Mouse (Mus musculus): ENCODE data around the gene Fgfr3.
A peak's percentile ranks its signal among the peaks of the same experiment; 100 is the strongest.

Fgfr3 gene

DNA sequence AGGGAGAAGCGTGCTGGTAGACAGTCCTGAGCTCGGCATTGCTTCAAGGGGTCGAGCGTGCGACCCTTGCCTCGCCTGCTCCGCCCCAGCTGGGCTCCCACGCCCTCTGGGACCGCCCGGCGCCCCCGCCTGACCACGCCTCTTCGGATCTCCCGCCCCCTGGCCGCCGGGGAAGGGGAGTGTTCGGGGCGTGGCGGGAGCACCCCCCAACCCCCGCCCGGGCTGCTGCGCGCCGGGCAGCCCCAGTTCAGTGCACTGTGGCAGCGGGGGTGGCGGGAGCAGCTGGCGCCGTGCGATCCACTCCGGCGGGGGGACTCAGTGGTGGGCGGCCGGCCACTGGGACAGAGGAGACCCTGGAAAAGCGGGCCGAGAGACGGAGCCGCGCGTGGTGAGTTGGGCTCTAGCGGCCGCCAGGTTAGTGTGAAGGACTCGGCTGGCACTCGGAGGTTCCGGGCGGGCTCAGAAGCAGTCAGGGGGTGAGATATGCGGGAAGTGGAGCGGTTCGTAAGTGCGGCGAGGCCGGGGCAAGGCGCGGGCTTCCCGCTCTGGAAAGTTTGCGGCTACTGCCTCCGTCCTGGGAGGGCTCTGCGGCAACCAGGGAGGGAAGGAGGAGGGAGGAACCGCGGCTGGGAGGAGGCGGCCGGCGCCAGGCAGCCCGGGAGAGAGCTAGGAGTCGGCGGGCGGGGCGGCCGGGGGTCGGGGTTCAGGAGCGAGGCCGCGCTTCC lies at the start of gene Fgfr3:
Gene Fgfr3 (plus strand): TSS at position 134 of the 725 bp plus-strand sequence.
- peak; percentile 85 for DNase-seq (ENCODE audit: low spot score)

DNA sequence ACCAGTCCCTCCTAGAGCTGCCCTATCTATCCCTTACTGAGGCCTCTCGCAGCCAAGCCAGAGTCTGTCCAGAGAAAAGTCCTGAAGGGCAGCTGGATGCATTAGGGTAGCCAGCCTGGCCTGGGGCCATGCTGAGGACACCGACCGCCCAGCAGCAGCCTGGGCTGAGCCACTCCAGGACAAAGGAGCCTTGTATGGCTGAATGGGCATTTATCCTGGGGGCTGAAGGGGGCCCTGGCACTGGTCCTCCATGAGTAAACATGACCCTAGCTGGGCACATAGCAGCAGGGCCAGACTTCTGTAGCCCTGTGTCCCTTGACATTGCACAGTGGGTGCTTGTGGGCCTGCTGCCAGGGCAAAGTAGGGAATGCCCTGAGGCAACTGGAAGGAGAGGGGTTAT lies 47.0 kb upstream of the Fgfr3 start:
- DNase-seq (ENCODE audit: low spot score), result no peak

DNA sequence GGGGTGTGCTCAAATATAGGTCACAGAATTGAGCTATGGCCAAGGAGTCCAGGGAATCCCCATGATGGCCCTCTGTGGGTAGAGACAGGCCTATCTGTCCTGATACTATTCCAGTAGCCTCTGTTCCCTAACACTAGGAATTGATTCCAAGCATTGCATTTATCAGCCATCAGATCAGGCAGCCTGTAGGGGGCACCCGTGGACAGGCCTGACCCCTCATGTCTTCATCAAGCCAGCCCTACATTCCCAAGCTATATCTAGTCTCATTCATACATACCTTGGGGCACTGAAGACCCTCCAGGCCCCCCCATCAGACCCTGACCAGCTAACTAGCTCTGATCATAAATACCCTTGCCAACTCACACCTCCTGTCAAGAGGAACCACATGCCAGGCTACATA lies 45.5 kb upstream of the Fgfr3 start:
- peak; percentile 86 for DNase-seq (ENCODE audit: low spot score)

DNA sequence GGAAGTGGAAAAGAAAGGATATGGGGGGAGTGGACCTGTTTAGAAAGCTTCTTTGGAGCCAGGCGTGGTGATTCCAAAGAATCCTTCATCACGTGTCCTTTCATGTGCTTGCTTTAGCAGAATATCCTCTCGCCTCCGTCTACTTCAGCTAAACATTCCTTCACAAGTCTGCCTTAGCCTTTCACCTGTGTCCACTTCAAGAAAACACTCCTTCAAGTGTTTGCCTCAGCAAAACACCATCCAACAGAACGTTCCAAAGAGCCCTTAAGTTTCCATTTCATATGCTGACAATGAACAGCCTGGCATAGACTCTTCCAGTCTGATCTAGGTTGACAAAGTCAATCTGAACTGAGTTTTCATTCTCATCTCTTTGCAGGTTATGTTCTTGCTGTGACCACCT lies 43.2 kb upstream of the Fgfr3 start:
- no peak for DNase-seq (ENCODE audit: low spot score)

DNA sequence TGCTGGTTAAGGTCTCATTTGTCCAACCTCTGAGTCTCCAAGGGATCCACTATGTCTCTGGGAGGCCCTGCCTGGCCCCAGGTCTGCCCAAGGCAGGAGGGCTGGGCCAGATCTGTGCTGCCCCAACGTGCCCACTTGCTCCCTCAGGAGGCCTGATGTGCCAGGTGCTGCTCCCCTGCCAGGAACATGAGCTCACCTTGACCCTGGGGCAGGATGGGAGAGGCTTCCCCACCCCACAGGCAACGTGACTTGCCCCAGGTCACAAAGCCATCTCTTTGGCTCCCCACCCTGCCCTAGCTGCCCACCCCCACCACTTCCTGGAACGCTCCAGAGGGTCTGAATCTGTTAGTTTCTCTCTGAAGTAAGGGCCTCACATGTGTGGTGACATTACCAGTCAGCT lies 40.4 kb upstream of the Fgfr3 start:
- DNase-seq (ENCODE audit: low spot score), result no peak

DNA sequence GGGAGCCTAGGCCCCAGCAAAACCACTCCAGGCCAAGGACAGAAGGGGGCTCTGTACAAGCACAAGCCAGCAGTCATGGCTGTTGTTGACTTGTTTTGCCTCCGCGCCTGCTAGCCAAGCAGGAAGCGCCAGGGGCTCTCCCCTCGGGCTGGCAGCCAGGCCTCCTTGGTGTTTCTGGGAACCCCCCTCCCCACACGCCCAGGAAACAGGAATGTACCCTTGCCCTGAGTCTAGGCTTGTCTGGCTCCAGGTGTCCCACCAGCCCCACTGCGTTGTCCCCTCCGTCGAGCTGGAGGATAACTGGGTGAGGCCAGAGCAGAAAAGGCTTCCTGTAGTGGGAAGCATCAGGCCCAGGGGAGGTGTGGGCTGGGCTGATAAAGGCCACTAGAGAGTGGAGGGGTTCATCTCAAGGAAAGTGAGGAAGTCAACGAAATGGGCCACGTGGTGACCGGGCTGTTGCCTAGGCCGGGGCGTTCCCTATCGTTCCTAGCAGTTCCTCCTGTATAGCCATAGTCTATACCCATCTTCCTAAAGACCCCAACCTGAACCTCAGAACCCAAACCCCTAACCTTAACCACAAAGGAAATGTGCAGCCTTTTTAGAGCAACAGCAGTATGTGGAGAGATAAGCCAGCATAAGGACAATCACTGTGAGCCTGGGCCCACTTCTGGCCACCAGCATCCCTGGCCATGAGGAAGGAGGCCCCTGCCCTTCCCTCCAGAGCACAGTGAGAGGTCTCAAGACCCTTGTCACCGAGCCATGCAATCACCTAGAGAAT lies 39.7 kb upstream of the Fgfr3 start:
- DNase-seq (ENCODE audit: low spot score), result no peak

DNA sequence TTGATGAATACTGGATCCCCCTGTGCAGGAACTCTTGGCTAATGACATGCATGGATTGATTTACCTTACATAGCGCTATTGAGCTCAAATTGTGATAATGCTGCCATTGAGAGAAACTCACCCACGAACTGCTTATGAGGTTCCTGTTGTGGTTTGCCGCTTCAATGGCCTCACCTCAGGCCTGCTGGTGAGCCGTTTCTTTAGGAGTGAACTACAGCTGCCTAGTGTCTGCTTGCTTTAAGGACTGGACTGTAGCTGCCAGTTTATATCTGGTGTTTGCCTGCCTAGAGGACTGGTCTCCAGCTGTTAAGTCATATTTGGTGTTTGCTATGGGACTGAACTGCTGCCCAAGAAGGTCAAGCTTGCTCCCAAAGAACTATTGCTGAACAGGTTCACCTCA lies 38.5 kb upstream of the Fgfr3 start:
- no peak for DNase-seq (ENCODE audit: low spot score)

DNA sequence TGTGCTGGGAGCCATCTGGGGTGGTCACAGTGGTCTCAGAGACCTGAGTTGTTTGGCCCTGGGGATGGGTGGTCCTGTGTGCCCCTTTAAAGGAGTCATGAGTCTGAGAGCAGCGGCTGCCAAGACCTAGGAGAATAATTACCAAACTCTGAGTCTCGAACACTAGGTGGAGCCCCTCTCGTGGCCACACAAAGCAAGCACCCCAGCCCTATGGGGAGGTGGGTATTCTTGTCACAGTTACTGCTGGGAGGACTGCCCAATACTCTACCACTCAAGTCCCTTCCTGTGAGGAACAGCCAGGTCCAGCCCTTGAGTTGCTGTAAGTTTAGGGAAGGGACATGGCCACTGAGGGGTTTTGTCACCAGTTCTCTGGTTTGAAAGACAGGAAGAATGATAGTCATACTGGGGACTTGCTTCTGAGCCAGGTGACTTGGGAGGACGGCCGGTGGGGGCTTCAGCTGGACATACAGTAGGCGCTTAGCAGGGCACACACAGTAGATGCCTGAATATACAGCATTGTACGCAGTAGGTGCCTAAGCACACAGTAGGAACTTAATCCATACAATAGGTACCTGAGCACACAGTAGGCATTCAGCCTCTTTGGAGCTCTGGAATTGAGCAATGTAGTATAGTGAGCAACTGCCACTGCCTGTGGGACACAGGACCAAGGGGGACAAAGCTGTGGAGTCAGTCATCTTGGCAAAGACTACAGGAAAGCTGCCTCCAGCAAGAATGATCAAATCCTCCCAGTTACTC lies 37.4 kb upstream of the Fgfr3 start:
- DNase-seq (ENCODE audit: low spot score), result peak; percentile 85

DNA sequence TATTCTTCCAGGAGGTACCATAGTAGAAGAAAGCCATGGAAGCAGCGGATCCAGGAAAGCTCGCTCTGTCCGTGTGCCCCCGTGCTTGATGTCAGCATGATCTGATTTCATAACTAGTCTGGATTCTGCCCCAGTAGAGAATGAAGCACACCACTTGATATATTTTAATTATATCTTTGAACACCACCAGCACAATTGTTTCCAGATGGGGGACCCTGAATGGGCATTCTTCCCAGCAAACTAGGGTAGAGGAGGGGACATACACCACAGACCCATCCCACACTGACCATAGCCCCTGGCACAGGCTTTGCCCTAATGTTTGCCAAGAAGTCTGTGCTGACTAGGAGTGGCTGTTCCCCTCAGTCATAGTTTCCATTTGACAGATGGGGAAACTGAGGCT lies 36.5 kb upstream of the Fgfr3 start:
- no peak for DNase-seq (ENCODE audit: low spot score)

DNA sequence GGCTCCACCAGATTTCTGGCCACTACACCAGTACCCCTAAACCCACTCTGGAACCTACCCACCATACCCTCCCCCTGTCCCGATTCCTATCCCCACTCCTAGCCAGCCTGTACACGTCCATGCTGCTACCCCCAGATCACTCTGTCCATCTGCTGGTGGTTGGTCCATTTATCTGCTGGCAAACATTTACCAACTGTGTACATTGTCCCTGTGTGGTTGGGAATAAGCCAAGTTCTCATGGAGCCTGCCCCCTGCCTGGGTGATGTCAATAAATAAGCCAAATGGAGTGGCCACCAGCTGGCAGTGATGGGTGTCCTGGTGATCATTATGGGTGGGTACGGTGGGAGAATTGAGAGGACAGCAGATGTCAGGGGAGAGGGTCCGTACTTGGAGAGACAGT lies 34.3 kb upstream of the Fgfr3 start:
- no peak for DNase-seq (ENCODE audit: low spot score)

DNA sequence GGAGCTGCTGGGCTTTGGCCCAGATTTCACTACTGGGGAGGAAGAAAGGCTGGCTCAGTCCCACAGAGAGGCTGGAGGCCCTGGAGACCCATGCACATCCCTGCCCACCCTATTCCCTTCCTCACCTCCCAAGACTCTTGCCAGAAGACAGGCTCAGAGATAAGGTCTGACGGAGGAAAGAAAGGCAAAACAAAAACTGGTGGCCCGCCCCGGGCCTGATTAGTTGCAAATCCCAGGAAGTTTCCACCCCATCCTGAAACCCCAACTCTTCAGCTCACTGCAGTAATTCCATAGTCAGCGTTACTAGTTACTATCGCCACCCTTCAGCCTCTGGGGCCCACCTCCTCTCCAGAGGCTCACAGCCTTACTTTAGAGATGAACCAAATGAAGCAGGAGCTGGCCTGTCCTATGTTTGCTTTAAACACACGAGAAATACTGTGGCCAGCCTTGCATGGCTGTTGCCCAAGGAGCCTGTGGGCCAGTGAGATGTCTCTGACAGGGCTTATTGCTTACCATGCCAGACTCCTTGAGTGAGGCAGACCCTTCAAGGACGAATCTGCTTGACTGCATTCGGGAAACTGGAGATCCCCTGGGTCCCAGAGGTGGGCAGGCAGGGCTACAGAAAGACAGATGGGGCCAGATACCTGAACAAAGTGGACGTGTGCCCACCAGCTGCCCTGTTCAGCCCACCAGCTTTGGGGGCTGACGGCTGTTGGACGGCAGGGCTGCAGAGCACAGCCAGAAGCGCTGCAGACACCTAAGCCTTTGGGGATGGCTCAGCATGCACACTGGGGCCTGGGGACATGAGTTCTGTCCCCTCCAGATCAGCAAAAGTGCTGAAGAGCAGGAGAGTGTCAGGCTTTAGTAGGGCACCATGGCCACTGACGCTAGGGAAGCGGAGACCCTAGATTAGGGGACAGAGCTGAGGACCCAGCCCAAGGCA lies 32.9 kb upstream of the Fgfr3 start:
- DNase-seq (ENCODE audit: low spot score), result no peak

DNA sequence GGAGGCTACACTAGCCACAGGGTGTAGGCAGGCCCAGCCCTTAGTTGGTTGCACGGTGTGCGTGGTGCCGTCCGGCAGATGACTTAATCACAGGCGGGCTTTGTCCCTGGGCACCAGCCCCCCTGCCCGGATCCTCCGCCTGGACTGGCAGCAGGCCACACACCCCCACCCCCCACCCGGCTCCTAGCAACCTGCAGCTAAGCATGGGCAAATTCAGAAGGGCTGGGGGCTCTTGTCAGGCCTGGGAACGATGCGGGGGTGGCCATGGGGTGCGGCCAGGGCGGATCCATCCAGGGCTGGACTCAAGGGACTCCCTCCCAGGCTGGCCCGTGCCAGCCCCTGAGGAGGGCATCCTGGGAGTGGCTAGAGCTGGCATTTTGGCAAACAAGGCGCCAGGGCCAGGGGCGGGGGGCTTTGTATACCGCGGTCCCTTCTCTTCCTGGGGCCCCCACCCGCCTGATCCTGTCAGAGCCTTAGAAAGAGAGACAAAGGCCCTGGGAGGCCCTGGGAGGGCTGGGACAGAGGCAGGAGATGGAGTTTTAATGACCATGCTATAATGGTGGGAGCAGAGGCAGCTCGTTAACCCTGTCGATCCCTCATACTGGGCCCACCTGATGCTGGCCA lies 32.1 kb upstream of the Fgfr3 start:
- DNase-seq (ENCODE audit: low spot score), result peak; percentile 51

DNA sequence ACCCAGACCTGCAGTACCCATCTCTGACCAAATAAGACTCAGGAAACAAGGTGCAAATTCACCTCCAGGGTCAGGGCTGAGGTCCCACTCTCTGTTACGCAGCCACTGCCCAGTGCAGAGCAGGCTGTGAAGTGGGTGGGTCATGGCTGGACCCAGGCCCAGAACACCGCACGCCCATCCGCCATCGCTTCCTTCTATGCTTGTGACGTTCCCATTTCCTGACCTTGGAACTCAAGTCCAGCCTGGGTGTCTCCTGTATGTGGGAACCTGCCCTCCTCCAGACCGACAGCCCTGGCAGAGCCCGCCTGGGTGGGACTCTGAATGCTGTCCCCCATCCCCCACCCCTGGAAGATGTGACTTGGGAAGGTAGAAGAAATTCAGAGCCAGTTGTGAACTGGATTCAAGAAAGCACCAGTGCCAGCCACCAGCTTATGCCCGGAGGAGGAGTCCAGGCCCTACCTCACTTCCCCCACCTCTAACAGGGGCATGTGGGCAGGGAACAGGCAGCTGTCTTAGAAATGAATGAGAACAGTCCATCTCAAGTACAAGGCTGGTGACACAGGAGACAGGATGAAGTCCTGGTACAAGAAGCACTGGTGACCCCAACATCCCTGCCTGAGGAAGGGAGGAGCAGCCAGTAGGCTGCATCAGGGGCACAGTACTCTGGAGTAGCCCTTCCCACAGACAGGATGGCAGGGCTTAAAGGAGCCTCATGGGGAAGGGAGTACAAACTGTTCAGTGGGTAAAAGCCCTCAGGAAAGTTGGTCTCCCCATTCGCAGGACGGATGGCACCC lies 31.4 kb upstream of the Fgfr3 start:
- DNase-seq (ENCODE audit: low spot score), result no peak

DNA sequence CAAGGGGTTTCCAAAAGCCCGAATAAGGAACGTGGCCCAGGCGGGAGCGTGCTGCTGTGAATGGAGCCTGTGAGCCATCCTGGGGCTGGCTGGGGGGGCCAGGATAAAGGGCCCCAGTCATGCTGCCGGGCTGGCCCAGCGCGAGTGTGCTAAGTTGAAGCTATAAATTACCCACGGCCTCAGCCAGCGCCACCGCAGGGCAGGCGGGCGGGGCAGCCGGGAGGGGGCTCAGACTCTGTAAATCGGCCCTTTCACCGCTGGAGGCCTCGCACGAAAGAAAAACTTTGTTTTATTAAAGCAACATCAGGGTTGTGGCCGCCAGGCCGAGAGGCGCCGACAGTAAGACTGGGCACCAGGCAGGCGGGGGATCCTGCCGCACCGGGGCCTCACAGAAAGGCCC lies 29.1 kb upstream of the Fgfr3 start:
- peak; percentile 78 for DNase-seq (ENCODE audit: low spot score)

DNA sequence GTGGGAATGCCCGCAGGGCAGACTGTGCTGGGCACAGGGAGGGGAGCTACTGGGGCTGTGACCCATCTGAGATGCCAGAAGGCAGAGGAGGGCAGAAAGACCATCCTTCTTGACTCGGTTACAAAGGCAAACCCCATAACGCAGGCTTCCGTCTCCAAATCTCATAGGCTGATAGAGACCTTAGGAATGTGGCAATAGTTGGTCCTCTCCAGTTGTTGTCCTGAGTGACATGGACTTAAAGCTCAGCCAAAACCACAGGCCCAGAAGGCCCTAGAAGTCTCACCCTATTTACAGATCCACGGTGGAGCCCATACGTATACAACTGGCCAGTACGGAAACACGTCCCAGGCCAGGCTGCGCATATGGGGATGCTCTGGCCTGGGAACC lies 27.0 kb upstream of the Fgfr3 start:
- DNase-seq (ENCODE audit: low spot score), result no peak

DNA sequence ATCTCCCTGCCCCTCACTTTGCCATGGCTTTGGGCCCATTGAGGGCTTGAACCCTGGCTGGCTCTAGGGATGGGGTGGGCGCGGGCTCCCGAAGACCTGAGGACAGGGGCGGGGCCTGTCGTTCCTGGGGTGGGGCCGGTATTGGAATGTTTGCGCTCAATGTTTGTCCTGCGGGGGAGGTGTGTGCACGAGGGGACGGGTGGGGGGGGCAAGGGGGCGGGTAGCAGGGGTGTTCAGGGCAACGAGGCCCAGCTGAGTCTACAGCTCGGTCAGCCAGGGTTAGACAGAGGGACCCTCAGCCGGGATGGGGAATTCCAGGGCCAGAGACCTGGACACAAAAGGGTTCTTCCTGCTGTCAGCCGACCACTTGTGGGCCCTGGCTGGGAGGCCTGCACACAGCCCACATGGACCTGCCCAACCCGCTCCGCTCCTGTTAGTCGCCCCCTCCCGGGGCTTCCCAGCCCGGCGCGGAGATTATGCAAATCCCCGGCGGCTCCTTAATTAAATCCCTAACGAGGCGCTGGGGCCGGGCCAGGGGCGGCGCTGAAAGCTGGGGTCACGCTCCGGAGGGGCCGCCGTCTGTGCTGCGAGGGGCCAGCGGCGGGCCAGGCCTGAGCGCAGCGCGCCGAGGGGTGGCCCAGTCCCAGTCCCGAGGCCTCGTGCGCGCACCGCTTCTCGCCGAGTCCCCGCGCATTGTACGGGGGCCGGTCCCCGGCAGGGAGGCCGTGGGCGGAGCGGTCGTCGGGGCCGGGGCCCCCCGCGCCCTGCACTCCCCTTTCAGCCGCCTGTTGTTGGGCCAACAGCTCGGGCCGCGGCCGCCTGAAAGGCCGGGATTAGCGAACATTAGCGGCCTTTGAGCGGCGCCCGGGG lies 26.4 kb upstream of the Fgfr3 start:
- peak; percentile 82 for DNase-seq (ENCODE audit: low spot score)

DNA sequence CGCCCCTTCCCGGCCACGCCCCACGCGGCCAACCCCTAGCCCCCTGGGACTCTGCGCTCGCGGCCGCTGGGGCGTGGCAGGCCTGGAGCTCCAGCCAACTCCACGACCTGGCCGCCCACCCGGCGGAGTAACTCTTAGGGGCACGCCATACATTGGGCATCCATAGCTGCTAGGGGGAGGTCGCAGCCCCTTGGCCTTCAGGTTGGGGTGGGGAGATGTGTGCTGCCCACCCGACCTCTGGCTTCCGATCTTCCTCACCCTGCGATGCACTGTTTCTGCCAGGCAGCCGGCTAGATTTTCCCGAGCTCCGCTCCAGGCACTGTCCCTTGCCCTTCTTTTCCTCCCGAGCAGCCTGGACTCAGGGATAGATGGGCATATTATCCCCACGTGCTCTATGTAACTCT lies 25.8 kb upstream of the Fgfr3 start:
- peak; percentile 79 for DNase-seq (ENCODE audit: low spot score)

DNA sequence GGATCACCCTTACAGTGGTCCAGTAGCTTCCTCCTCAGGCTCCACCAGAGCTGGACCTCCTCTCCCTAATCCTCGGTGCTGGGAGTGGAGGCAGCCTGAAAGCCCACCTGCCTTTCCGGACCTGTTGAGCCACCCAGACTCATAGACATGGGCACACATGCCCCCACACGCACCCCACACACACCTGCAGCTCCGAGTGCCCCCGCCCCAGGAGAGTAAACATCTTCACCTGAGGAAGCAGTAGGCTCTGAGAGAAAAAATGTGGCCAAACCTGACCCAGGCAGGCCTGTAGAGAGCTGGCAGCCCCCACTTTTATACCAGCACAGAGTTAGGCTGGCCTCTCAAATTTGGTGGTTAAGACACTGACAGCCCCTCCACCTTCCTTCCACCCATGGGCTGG lies 25.0 kb upstream of the Fgfr3 start:
- no peak for DNase-seq (ENCODE audit: low spot score)

DNA sequence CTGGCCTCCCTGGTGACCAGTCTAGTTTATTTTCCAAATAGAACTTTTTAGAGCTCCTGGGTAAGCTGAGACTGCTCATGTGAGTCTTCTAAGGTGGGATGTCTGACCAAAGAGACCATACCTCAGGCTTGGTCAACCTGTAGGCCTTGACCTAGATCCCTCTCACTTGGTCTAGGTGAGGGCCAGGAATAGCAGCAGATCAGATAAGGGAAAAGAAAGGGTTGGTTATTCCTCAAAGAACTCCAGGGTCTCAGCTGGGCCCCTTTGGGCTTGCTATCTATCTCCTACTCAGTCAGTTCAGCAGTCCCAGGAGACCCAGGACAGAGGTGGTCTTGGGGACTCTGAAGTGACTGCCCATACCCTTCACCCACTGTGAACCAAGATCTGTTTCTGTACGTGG lies 23.9 kb upstream of the Fgfr3 start:
- no peak for DNase-seq (ENCODE audit: low spot score)

Measured in embryo, embryonic 10.5 days (tissue).